Mouse (Mus musculus) embryonic fibroblast, embryonic 13.5 days (primary cell): ENCODE measurements around the gene Mdh2.

ENCODE experiments used
- CTCF ChIP-seq: IDR thresholded peaks from 2 replicates; pipeline ENCODE4 v1.5.1; 2011; ENCODE audit warnings: mild to moderate bottlenecking, control low read depth, low read length, moderate library complexity, borderline replicate concordance; ENCODE audit not compliant: insufficient read depth
- POLR2A ChIP-seq: IDR thresholded peaks from 2 replicates; pipeline ENCODE4 v1.6.1; 2011; ENCODE audit warnings: low read depth, mild to moderate bottlenecking, control low read depth, low read length, moderate library complexity

DNA sequence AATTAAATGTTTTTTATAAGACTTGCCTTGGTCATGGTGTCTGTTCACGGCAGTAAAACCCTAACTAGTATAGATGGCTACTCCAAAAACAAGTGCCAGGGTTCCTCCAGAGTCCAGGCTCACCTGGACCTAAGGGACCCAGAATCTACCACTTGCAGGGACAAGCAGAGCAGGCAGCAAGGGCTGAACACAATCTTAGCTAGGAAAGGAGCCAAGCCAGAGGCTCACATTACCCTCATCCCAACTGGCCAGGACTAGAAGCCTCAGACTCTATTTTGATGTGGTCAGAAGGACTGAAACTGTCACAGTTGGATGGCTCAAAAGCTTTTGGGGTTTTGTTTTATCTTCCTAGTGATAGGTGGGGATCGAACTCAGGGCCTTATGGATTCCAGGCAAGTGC, 26.7 kb upstream of the Mdh2 start:
- TF ChIP-seq CTCF, result no peak
- no peak for TF ChIP-seq POLR2A
